Mouse (Mus musculus) midbrain, embryonic 13.5 days (tissue): ENCODE measurements around the gene Lyar. TPM values are rescaled to one million over a fixed set of nuclear protein-coding genes. Genes with fewer than 3 reads are reported as not detected.

Experiments
- ATAC-seq: fragments of 200-750 bp; cut with Nextera tagmentation; 2 replicates; pipeline ENCODE4 v1.8.0; 2017; ENCODE audit warnings: mild to moderate bottlenecking, moderate TSS enrichment, moderate library complexity
- H3K27ac ChIP-seq: fragments of 300-500 bp; sonication (generic); 2 replicates; pipeline ENCODE4 v1.5.1; 2015; ENCODE audit warnings: inconsistent platforms, mild to moderate bottlenecking, moderate library complexity
- H3K27me3 ChIP-seq: fragments of 300-500 bp; sonication (generic); 2 replicates; pipeline ENCODE4 v1.6.1; 2015; ENCODE audit warnings: mild to moderate bottlenecking, inconsistent platforms
- H3K36me3 ChIP-seq: fragments of 300-500 bp; sonication (generic); 2 replicates; pipeline ENCODE4 v1.6.1; 2015; ENCODE audit warnings: mild to moderate bottlenecking, inconsistent platforms
- H3K4me1 ChIP-seq: fragments of 300-500 bp; sonication (generic); replicated peaks from 2 replicates; pipeline ENCODE4 v1.6.1; 2015; ENCODE audit warnings: inconsistent platforms
- H3K4me2 ChIP-seq: fragments of 300-500 bp; sonication (generic); replicated peaks from 2 replicates; pipeline ENCODE4 v1.6.1; 2015; ENCODE audit warnings: moderate library complexity, mild to moderate bottlenecking, inconsistent platforms
- H3K4me3 ChIP-seq: fragments of 300-500 bp; sonication (generic); replicated peaks from 2 replicates; pipeline ENCODE4 v1.5.1; 2015; ENCODE audit warnings: mild to moderate bottlenecking, inconsistent platforms
- H3K9ac ChIP-seq: fragments of 300-500 bp; sonication (generic); replicated peaks from 2 replicates; pipeline ENCODE4 v1.6.1; 2015; ENCODE audit warnings: mild to moderate bottlenecking, inconsistent platforms
- H3K9me3 ChIP-seq: fragments of 300-500 bp; sonication (generic); 2 replicates; pipeline ENCODE4 v1.6.1; 2016; ENCODE audit warnings: mild to moderate bottlenecking, inconsistent platforms
- WGBS: fragments of 180-500 bp; shearing (Covaris S2); methylation state at CpG from one replicate; pipeline ENCODE4 v1.1.7; 2015; 5-methylcytosine and 5-hydroxymethylcytosine counted together
- polyA plus RNA-seq: library from polyadenylated mRNA; unstranded; fragments of >200 nt; fragmentation: Nextera tagmentation; extraction: Ambion mirVana; gene quantifications from 2 replicates; pipeline ENCODE4 v1.2.1, GENCODE M21; 2015

Lyar gene
- polyA plus RNA-seq, 1 experiment from 2014 or later: 66.9 TPM

DNA sequence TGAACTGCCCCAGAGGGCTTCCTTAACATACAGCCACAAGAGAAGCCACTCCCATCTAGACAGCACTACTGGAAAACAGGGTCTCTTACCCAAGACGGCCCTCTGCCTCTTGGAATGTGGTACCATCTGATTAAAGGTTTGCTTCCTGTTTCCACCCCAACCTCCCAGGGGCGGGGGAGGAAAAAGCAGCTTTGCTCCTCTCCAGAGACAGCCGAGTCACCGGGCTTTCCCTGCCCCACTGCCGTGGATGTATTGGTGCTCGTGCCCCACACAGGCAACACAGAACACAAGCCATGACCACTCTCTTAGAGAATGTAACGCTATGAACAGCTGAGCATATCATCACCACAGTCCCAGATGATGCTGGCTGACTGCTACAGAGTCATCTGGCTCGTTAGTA is 11.3 kb upstream of the Lyar start:
- Histone ChIP-seq H3K9me3 (no peaks in the 10 kb centered on the region), H3K4me1 (0 out of 2 replicates have a peak, but pooled peaks cover 3% of the 10 kb centered on the region), H3K36me3 (peaks cover 75% of the 10 kb centered on the region), H3K4me2 (no peak overlapping the region), H3K4me3 (no peak overlapping the region), H3K27me3 (no peaks in the 10 kb centered on the region), H3K27ac (no peak overlapping the region), H3K9ac (no peak overlapping the region)
- ATAC-seq: no peak
- 82% methylated on average over 8 of the region's 8 CpGs for WGBS

- ATAC-seq: no peak
- no peak overlapping the region for H3K4me2 ChIP-seq
- H3K27ac ChIP-seq: no peak overlapping the region
- no peak overlapping the region for H3K4me3 ChIP-seq
- H3K9ac ChIP-seq: no peak overlapping the region
- no peaks in the 10 kb centered on the region for H3K9me3 ChIP-seq
- no peaks in the 10 kb centered on the region for H3K27me3 ChIP-seq
- H3K36me3 ChIP-seq: peaks cover 75% of the 10 kb centered on the region
- no peaks in the 10 kb centered on the region for H3K4me1 ChIP-seq
- 90% methylated on average over 8 of the region's 8 CpGs for WGBS
Measured at GRCm38 (mm10) chr5:38211691-38212090, 8.6 kb upstream of the Lyar start.

GRCm38 (mm10) chr5:38213009-38213408 is 7.3 kb upstream of the Lyar start:
- no peak for ATAC-seq
- Histone ChIP-seq H3K4me2 (no peak overlapping the region), H3K27ac (no peak overlapping the region), H3K27me3 (no peaks in the 10 kb centered on the region), H3K4me3 (no peak overlapping the region), H3K36me3 (peaks cover 80% of the 10 kb centered on the region), H3K9ac (no peak overlapping the region), H3K9me3 (no peaks in the 10 kb centered on the region), H3K4me1 (peaks cover 2% of the 10 kb centered on the region; the same call in 1 of the 2 replicates)
- 85% methylated on average over 6 of the region's 6 CpGs for WGBS

GRCm38 (mm10) chr5:38219771-38220307 is 431 bp upstream of the Lyar start:
- H3K27me3 ChIP-seq: no peaks in the 10 kb centered on the region
- no peaks in the 10 kb centered on the region for H3K9me3 ChIP-seq
- ATAC-seq: no peak
- peak overlapping the region; percentile 81 for H3K27ac ChIP-seq
- H3K4me3 ChIP-seq: peak overlapping the region; percentile 98
- H3K4me2 ChIP-seq: peak overlapping the region; percentile 93
- peak overlapping the region; percentile 93 for H3K9ac ChIP-seq
- H3K36me3 ChIP-seq: peaks cover 28% of the 10 kb centered on the region
- under 1% methylated on average over 35 of the region's 35 CpGs for WGBS
- H3K4me1 ChIP-seq: peaks cover 30% of the 10 kb centered on the region

- Histone ChIP-seq H3K9me3 (no peaks in the 10 kb centered on the region), H3K9ac (no peak overlapping the region), H3K27ac (no peak overlapping the region), H3K4me3 (no peak overlapping the region), H3K4me2 (no peak overlapping the region), H3K27me3 (peaks cover 17% of the 10 kb centered on the region), H3K36me3 (peaks cover 48% of the 10 kb centered on the region), H3K4me1 (no peaks in the 10 kb centered on the region; the same call in 1 of the 2 replicates)
- 68% methylated on average over 4 of the region's 4 CpGs for WGBS
- ATAC-seq: 0 out of 2 replicates have a peak, but pooled peaks have one; percentile 45
Measured at GRCm38 (mm10) chr5:38235422-38235821, 15.2 kb downstream of the Lyar start.

- H3K4me3 ChIP-seq: no peak overlapping the region
- H3K4me1 ChIP-seq: peaks cover 7% of the 10 kb centered on the region
- H3K36me3 ChIP-seq: peaks cover 36% of the 10 kb centered on the region
- no peak overlapping the region for H3K4me2 ChIP-seq
- no peaks in the 10 kb centered on the region for H3K9me3 ChIP-seq
- peaks cover 17% of the 10 kb centered on the region for H3K27me3 ChIP-seq
- H3K27ac ChIP-seq: no peak overlapping the region
- WGBS: 94% methylated on average over 2 of the region's 2 CpGs
- H3K9ac ChIP-seq: no peak overlapping the region
- ATAC-seq: no peak
Measured at GRCm38 (mm10) chr5:38236627-38237026, 16.4 kb downstream of the Lyar start.

- no peak overlapping the region for H3K27ac ChIP-seq
- ATAC-seq: peak; percentile 79
- H3K9me3 ChIP-seq: no peaks in the 10 kb centered on the region
- peaks cover 7% of the 10 kb centered on the region for H3K4me1 ChIP-seq
- 35% methylated on average over 5 of the region's 5 CpGs for WGBS
- no peaks in the 10 kb centered on the region for H3K36me3 ChIP-seq
- peaks cover 21% of the 10 kb centered on the region for H3K27me3 ChIP-seq
- no peak overlapping the region for H3K4me2 ChIP-seq
- H3K9ac ChIP-seq: no peak overlapping the region
- H3K4me3 ChIP-seq: no peak overlapping the region
Measured at GRCm38 (mm10) chr5:38240727-38241472, 20.6 kb downstream of the Lyar start.

- H3K4me3 ChIP-seq: no peak overlapping the region
- H3K36me3 ChIP-seq: no peaks in the 10 kb centered on the region
- no peak overlapping the region for H3K9ac ChIP-seq
- no peak overlapping the region for H3K4me2 ChIP-seq
- peaks cover 23% of the 10 kb centered on the region for H3K27me3 ChIP-seq
- no peak overlapping the region for H3K27ac ChIP-seq
- ATAC-seq: peak; percentile 63
- H3K4me1 ChIP-seq: peaks cover 7% of the 10 kb centered on the region
- H3K9me3 ChIP-seq: no peaks in the 10 kb centered on the region
- 66% methylated on average over 3 of the region's 3 CpGs for WGBS
Measured at GRCm38 (mm10) chr5:38241473-38241834, 21.2 kb downstream of the Lyar start.

DNA sequence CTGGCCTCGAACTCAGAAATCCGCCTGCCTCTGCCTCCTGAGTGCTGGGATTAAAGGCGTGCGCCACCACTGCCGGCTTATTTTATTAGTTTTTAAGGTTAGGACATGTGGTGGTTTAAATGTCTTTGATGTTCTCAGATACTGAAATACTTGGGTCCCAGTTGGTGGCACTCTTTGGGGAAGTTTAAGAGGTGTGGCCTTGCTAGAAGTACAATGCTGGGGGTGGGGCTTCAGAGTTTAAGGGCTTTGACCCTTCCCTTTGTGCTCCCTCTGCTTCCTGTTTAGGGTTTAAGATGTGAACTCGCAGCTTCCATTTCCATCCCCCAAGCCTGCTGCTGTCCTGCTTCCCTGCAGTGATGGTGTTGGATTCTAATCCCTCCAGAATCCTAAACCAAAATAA is 21.7 kb downstream of the Lyar start:
- Histone ChIP-seq H3K36me3 (no peaks in the 10 kb centered on the region), H3K9me3 (no peaks in the 10 kb centered on the region), H3K9ac (no peak overlapping the region), H3K4me1 (peaks cover 7% of the 10 kb centered on the region), H3K4me2 (no peak overlapping the region), H3K4me3 (no peak overlapping the region), H3K27ac (no peak overlapping the region), H3K27me3 (peaks cover 23% of the 10 kb centered on the region)
- no peak for ATAC-seq
- WGBS: 83% methylated on average over 6 of the region's 6 CpGs

GRCm38 (mm10) chr5:38255195-38255594 is 34.9 kb downstream of the Lyar start:
- Histone ChIP-seq H3K27me3 (peaks cover 6% of the 10 kb centered on the region; the same call in 1 of the 2 replicates), H3K9ac (no peak overlapping the region), H3K4me3 (no peak overlapping the region), H3K27ac (no peak overlapping the region), H3K9me3 (no peaks in the 10 kb centered on the region), H3K4me2 (no peak overlapping the region), H3K4me1 (0 out of 2 replicates have a peak, but pooled peaks cover 2% of the 10 kb centered on the region), H3K36me3 (no peaks in the 10 kb centered on the region)
- ATAC-seq: no peak
- 42% methylated on average over 4 of the region's 4 CpGs for WGBS

DNA sequence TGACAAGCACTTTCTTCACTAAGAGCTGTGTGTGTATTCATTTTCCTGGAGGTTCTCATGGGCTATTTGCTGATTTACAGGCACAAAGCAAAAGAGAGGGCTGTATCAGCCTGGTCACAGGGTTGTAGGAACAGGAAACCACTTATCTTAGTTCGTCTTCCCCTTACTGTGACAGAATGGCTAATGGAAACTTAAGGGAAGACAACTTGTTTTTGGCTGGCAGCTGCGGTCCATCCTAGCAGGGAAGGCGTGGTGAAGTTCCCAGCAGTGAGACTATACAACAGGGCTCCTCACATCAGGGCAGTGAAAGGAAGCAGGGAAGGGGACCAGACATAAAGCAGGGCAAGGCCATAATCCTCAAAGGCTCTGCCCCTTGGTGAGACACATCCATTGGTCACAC is 35.4 kb downstream of the Lyar start:
- H3K4me1 ChIP-seq: peaks cover 3% of the 10 kb centered on the region
- H3K9me3 ChIP-seq: no peaks in the 10 kb centered on the region
- H3K27ac ChIP-seq: no peak overlapping the region
- WGBS: 85% methylated on average over 3 of the region's 3 CpGs
- no peak overlapping the region for H3K4me2 ChIP-seq
- no peak for ATAC-seq
- H3K27me3 ChIP-seq: peaks cover 6% of the 10 kb centered on the region; the same call in 1 of the 2 replicates
- no peak overlapping the region for H3K4me3 ChIP-seq
- no peak overlapping the region for H3K9ac ChIP-seq
- no peaks in the 10 kb centered on the region for H3K36me3 ChIP-seq

- Histone ChIP-seq H3K9ac (no peak overlapping the region), H3K27ac (no peak overlapping the region), H3K9me3 (no peaks in the 10 kb centered on the region), H3K4me3 (no peak overlapping the region), H3K4me2 (no peak overlapping the region), H3K36me3 (no peaks in the 10 kb centered on the region), H3K4me1 (peaks cover 11% of the 10 kb centered on the region), H3K27me3 (peaks cover 6% of the 10 kb centered on the region; the same call in 1 of the 2 replicates)
- ATAC-seq: no peak
- 86% methylated on average over 1 of the region's 1 CpGs for WGBS
Measured at GRCm38 (mm10) chr5:38256551-38256950, 36.3 kb downstream of the Lyar start.
